Mouse (Mus musculus) frontal cortex, postnatal 10 days (tissue): Measurements from ENCODE around the gene Pdp2.
A peak's percentile ranks its signal among the peaks of the same experiment; 100 is the strongest.

ENCODE experiments used
- DNase-seq, 2 experiments: peaks; one replicate each; pipeline ENCODE4 v3.0.0; 2022; ENCODE audit warnings: low spot score in 2 of 2, mixed read lengths in 1 of 2

Gene Pdp2

DNA sequence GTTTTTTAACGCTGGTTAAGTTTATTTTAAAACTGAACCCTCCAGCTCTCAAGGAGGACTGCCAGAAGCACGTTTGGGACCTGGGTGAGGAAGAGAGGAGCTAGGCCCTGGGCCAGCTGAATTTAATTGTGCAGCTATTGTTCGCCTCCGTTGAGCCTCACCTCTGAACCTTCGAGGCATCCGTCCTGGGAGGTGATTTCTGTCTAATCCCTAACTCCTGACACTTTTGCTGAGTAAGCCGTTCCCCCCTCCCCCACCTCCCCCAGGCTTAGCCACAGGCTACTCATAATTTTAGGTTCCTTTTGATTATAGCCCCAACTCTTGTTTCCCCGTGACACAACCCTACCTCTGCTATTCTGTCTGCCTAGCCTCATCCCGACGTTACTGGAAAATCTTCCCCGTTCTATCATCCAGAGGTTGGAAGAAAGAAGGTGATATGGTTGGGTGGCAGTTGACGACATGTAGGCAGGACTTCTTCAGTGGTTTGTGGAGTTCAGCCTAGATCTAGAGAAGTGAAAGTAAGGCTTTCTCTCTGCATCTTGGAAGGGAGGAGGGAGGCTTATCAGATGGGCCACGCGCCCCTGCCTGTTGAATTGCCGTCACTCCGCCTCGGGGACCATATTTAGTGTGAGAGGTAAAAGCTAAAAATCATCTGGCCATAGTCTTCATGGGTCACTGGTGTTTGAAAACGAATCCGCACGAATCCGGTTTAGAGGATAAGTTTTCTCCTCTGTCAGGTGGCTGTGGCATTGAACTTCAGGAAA, 4.7 kb downstream of the Pdp2 start:
- DNase-seq, result no peak

DNA sequence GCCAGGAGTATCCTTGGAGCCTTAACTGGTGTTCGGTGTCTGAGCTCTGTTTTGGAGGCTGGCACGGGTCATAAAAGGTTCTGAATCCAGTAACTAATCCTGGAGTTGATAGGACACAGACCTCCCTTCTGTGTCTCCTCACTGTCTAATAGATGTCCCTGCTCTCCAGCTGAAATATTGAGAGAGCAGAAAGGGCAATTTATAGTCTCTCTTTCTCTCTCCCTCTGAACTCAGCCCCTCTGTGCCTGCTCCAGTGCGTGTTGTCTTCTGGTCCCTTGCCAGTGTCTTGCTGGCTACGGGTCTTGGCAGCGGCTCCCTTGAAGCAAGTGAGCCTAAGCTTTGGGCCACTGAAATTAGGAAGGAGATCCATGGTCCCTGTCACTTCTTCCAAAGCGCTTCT, 6.4 kb downstream of the Pdp2 start:
- DNase-seq, result no peak

DNA sequence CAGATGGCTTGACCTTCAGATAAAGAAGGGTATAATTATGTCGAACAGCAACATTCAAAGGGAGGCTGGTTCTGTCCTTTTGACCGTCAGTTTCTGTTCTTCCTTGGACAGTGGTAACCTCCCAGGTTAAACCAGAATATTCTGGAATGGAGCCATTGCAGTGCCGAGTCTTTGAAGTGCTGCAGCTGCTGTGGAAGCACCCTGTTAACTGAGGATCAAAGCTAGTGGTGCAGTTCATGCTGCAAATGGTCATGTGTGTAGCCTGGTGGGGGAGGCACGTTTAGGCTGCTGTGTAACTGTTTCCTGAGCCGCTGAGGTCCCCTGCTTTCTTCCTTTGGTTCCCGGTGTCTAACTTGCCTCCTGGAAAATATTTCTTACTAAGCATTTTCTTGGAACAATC, 7.2 kb downstream of the Pdp2 start:
- DNase-seq, result no peak

- no peak for DNase-seq
These were observed 10.1 kb downstream of the Pdp2 start for GRCm38 (mm10) chr8:104601386-104601785.

DNA sequence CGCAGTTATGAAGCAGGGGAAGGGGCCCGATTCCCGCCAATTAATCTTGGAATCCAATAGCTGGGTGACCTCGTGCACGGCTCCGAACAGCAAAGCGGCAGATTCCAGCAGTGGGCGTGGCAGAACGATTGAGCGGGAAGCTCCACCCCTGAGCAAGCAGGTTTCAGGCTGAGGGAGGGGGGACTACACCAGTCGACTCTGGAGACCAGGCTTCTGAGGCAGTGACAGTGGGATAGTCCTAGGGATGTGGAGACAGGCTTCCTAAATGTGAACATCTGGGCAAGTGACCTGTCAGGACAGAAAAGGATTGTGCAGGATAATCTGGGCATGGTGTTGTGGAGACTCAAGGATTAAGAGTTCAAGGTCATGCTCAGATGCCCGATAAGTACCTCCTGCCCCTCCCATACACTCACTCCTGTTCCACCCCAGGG, 10.7 kb downstream of the Pdp2 start:
- DNase-seq, result no peak

- peak; percentile 74 to 86 for DNase-seq
These were observed 11.4 kb downstream of the Pdp2 start for GRCm38 (mm10) chr8:104602468-104603244.

GRCm38 (mm10) chr8:104603245-104603593, 12.0 kb downstream of the Pdp2 start:
- no peak for DNase-seq

- peak in 1 of 2 experiments; percentile 13 for DNase-seq
These were observed 15.1 kb downstream of the Pdp2 start for GRCm38 (mm10) chr8:104606329-104606728.

- DNase-seq, result no peak
These were observed 16.7 kb downstream of the Pdp2 start for GRCm38 (mm10) chr8:104607944-104608343.

- DNase-seq, result no peak
These were observed 18.0 kb downstream of the Pdp2 start for GRCm38 (mm10) chr8:104609222-104609621.

DNA sequence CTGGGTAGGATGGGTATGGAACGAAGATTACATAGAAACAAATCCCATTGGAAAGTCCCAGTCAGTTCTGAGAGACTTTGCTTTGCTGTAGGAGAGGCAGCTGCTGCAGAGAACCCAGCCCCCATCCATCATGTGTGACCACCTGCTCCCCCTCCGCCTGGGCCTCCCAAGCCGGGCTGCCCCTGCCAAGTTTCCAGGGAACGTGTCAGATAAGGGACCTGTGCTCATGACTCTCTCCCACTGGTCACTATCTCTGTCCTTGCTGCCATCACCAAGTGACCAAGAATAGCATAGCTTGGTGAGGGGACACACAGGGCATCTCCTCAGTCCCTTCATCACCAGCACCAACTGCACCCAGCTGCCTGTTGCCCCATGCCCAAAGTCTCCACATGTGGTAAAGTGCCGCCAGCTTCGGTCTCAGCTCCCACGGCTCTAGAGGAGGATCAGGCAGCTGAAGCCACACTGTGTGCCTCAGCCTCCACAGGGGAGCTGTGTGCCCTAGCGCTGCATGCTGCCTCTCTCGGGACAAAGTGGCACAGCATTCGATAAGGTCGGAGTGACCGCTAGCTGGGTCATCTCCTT, 19.0 kb downstream of the Pdp2 start:
- DNase-seq, result no peak

DNA sequence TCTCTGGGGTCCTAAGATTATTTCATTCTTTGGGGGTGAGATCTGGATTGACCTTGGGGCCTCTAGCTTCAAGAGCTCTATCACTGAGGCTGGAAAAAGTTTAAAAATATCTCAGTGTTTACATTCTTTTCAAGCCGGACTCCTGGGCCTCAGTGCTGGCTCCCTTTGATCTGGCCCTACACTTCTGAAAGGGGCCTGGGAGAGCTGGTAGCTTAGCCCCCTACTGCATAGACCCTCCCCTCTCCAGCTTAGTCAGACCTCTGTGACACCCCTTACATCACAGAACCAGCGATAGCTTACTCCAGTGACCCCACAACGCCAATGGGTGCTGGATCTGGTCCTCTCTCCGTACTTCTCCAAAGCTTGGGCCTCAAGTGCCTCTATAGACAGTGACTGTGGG, 20.4 kb downstream of the Pdp2 start:
- DNase-seq, result no peak

DNA sequence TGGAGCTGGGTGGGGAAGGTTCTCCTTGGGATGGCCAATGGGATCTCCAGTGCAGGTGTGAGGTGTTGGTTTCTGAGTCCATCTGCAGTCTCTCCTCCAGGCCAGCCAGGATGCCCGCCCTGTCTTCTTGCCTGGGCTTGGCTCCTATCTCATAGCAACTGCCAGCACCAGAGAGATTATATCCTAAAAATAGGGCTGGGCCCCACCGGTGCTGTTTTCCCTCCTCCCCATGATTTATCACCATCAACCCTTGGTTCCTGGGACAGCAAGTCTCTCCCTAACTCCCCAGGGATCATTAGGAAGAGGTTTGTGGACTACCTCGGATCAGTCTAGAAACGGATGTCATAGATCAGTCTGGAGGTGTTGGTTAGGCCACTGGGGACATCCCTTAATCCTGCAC, 21.9 kb downstream of the Pdp2 start:
- no peak for DNase-seq

GRCm38 (mm10) chr8:104620765-104621164, 29.5 kb downstream of the Pdp2 start:
- no peak for DNase-seq

- DNase-seq, result no peak
These were observed 32.9 kb downstream of the Pdp2 start, which contains the start of gene Cdh16 for GRCm38 (mm10) chr8:104624161-104624560. Cdh16 (minus strand) TSS chr8:104624396.

DNA sequence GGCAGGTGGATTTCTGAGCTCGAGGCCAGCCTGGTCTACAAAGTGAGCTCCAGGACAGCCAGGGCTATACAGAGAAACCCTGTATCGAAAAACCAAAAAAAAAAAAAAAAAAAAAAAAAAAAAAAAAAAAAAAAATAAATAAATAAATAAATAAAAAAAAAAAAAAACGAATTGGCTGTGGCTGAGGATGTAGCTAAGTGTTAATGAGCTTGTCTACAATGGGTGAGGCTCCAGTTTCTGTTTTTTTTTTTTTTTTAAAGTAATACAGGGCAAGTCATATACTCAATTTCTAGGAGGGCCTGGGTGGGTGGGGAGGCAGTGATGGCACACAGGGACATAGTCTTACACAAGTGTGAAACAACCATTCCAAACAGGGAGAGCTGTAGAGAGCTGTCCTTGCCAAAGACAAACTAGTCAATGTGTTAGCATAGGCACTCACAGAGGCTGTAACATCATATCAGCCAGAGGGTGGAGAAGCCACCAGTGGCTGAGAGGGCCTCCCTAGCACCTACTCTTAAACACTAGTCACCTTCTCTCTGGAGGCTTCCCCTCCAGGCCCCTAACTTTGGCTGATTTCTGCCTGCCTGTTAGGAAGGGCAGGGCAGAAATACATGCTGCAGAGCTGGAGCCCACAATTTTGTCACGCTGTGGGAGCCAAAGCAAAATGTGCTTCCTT, 36.0 kb downstream of the Pdp2 start:
- no peak for DNase-seq

- DNase-seq, result no peak
These were observed 37.2 kb downstream of the Pdp2 start for GRCm38 (mm10) chr8:104628402-104628801.

DNA sequence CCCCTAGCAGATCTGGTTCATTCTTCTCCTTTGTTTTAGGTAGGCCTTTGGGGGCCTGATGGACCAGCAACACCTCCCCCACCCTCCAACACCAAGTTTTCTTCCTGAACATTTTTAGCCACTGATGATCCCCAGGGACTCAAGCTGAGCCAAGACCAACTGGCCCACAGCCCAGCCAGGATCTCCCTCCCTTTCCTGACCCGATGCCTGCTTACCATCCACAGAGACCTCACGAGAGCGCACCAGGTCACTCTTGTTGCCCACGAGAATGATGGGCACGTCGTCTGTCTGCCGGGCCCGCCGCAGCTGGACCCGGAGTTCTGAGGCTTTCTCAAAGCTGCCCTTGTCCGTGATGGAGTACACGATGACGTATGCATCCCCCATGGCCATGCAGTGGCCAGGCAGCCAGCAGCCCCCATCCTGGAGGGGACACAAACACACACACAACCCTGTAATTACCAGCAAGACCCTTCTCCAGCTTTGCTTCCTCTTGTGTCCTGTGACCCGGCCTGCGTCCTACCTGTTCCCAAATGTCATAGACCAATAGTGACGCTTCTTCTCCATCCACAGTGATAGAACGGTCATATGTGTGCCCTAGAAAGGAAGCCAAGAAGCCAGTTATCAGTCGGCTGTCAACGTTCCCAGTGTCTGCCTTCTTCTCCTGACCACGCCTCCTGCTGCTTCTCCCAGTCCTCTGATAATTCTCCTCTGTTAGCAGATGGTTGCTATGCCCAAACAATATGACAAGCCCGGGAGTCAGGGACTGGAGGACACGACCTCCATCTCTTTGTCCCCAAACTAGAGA, 38.3 kb downstream of the Pdp2 start:
- DNase-seq, result no peak

DNA sequence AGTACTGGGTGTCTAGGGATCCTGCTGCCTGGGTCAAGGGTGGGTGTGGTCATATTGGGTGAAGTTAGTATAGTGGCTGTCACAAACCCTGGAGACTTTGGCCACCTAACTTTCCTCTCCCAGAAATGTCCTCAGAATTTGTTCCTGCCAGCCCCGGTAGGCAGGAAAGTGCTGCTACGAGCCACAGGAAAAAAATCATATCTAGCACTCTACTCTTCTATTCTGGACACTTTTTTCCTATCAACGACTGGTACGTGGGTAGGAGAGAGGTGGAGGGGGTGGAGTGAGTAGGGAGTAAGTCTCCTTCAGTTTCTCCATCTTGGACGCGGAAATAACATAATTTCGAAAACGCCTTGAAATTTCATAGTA, 38.8 kb downstream of the Pdp2 start:
- no peak for DNase-seq

- peak in 1 of 2 experiments; percentile 21 for DNase-seq
These were observed 39.3 kb downstream of the Pdp2 start for GRCm38 (mm10) chr8:104630574-104630973.

GRCm38 (mm10) chr8:104630981-104631663, 39.9 kb downstream of the Pdp2 start, which contains the start of gene Rrad:
Rrad (minus strand) TSS chr8:104631327.
- peak in 1 of 2 experiments; percentile 31 for DNase-seq
